ENCODE assay signal across 22 mouse cellular contexts in genomic region chr19:44148345-44148744, GRCm38 (mm10). TPM values are rescaled to one million over a fixed set of nuclear protein-coding genes. Genes with fewer than 3 reads are reported as not detected.
A peak's percentile ranks its signal among the peaks of the same experiment; 100 is the strongest.
DNase-seq lines count a peak whose midpoint lies in the region; TF ChIP-seq lines count a peak whose summit lies in the region.
"Had no signal": no experiment of that assay in that cellular context is flagged by ENCODE, and none has a peak within 500 bp of the region (broad histone marks: within the 10 kb centered on the region; RNA-seq: fewer than 3 reads in every experiment).

No protein-coding gene starts in this region.

- intact Hi-C loops in gastrocnemius, adult 2 months (cut with DNase I) = no loop called here

- no peak for DNase-seq in gastrocnemius, adult 2 months
- no peak for DNase-seq in gastrocnemius, adult 18-20 months (ENCODE audit: low spot score)
- no peak for DNase-seq in layer of hippocampus, adult 2 months (ENCODE audit: low spot score in 2 of 2)
- DNase-seq in layer of hippocampus, postnatal 10 days (ENCODE audit: low spot score in 2 of 2) = no peak
- peak; percentile 4 for DNase-seq in thymus, postnatal 0 days (ENCODE audit: low spot score)
- no peak for DNase-seq in thymus, postnatal 4 days
- DNase-seq in adrenal gland, postnatal 4 days (ENCODE audit: low spot score in 2 of 2) = no peak
- no peak for DNase-seq in ovary, postnatal 14 days (ENCODE audit: low spot score)
- DNase-seq: adrenal gland, postnatal 25 days; cerebellum, postnatal 10 days; gastrocnemius, postnatal 25 days; kidney, adult 11 months; lung, postnatal 10 days had no signal

- no peak overlapping the region for H3K27ac ChIP-seq in gastrocnemius, adult 2 months
- no peak overlapping the region for H3K27ac ChIP-seq in layer of hippocampus, adult 2 months
- H3K27ac ChIP-seq: embryonic facial prominence, embryonic 12.5 days; heart, embryonic 13.5 days; hindbrain, embryonic 10.5 days; limb, embryonic 13.5 days; neural tube, embryonic 15.5 days had no signal

- TF ChIP-seq CTCF in gastrocnemius, adult 2 months (IDR thresholded peaks at IDR 0.05) = peak; percentile 5; the same call in 1 of the 2 replicates
- peak; percentile 46 for TF ChIP-seq CTCF in layer of hippocampus, adult 2 months (conservative IDR thresholded peaks at IDR 0.05)

- no peak overlapping the region for H3K4me3 ChIP-seq in gastrocnemius, adult 2 months
- H3K4me3 ChIP-seq in layer of hippocampus, adult 2 months = no peak overlapping the region
- H3K4me3 ChIP-seq: embryonic facial prominence, embryonic 12.5 days; heart, embryonic 13.5 days; hindbrain, embryonic 10.5 days; limb, embryonic 13.5 days; neural tube, embryonic 15.5 days had no signal

RNA-seq across cellular contexts. Expression of gene Bloc1s2, which starts 2.1 kb away (rescaled TPM):
- 10 to 100 TPM; 12.9 to 14.3 TPM for total RNA-seq in gastrocnemius, adult 2 months (2021)
- 10 to 100 TPM; 10.5 to 15.4 TPM for total RNA-seq in gastrocnemius, adult 18-20 months (2021)
- 10 to 100 TPM; 58.3 to 60.8 TPM for total RNA-seq in layer of hippocampus, adult 2 months (2021)
- 10 to 100 TPM; 70.4 to 75.6 TPM for total RNA-seq in layer of hippocampus, postnatal 10 days (2021)
- polyA plus RNA-seq in thymus, postnatal 0 days (2015; fragmentation: Nextera tagmentation; extraction: Ambion mirVana) = 121 and 128 TPM in 2 replicates
- 10 to 100 TPM; 44.9 to 50.0 TPM for total RNA-seq in adrenal gland, postnatal 4 days (2021)

RNA-seq across cellular contexts. Expression of gene Cwf19l1, which starts 12.7 kb away (rescaled TPM):
- 1 to 10 TPM; 5.8 to 8.1 TPM for total RNA-seq in gastrocnemius, adult 2 months (2021)
- total RNA-seq in gastrocnemius, adult 18-20 months (2021) = 1 to 10 TPM; 5.1 to 7.4 TPM
- 10 to 100 TPM; 18.0 to 19.4 TPM for total RNA-seq in layer of hippocampus, adult 2 months (2021)
- total RNA-seq in layer of hippocampus, postnatal 10 days (2021) = 10 to 100 TPM; 18.9 to 21.3 TPM
- polyA plus RNA-seq in thymus, postnatal 0 days (2015; fragmentation: Nextera tagmentation; extraction: Ambion mirVana) = 37.6 and 38.8 TPM in 2 replicates
- total RNA-seq in adrenal gland, postnatal 4 days (2021) = 10 to 100 TPM; 33.9 to 34.4 TPM

RNA-seq across cellular contexts. Expression of gene Chuk, which starts 41.1 kb away (rescaled TPM):
- total RNA-seq in gastrocnemius, adult 2 months (2021) = 10 to 100 TPM; 16.0 to 17.5 TPM
- 10 to 100 TPM; 12.0 to 16.3 TPM for total RNA-seq in gastrocnemius, adult 18-20 months (2021)
- 10 to 100 TPM; 47.1 to 58.0 TPM for total RNA-seq in layer of hippocampus, adult 2 months (2021)
- 10 to 100 TPM; 43.6 to 52.9 TPM for total RNA-seq in layer of hippocampus, postnatal 10 days (2021)
- polyA plus RNA-seq in thymus, postnatal 0 days (2015; fragmentation: Nextera tagmentation; extraction: Ambion mirVana) = 35.4 and 42.2 TPM in 2 replicates
- 10 to 100 TPM; 54.5 to 58.7 TPM for total RNA-seq in adrenal gland, postnatal 4 days (2021)

RNA-seq across cellular contexts. Expression of gene Pkd2l1, which starts 43.9 kb away (rescaled TPM):
- not detected for total RNA-seq in gastrocnemius, adult 2 months (2021)
- total RNA-seq in gastrocnemius, adult 18-20 months (2021) = not detected
- under 1 TPM; 0.15 to 0.31 TPM for total RNA-seq in layer of hippocampus, adult 2 months (2021)
- under 1 TPM in 1 of 2 experiments, not detected in 1; 0.11 TPM for total RNA-seq in layer of hippocampus, postnatal 10 days (2021)
- 0.10 and 0.16 TPM in 2 replicates for polyA plus RNA-seq in thymus, postnatal 0 days (2015; fragmentation: Nextera tagmentation; extraction: Ambion mirVana)
- under 1 TPM in 1 of 2 experiments, not detected in 1; 0.08 TPM for total RNA-seq in adrenal gland, postnatal 4 days (2021)
- total RNA-seq: adrenal gland, postnatal 25 days; G1E; gastrocnemius, postnatal 25 days had no signal
- polyA plus RNA-seq: embryonic facial prominence, embryonic 12.5 days; G1E; limb, embryonic 13.5 days; spleen, adult 2 months; urinary bladder, adult 2 months had no signal

RNA-seq across cellular contexts. Expression of gene Scd3, which starts 54.7 kb away (rescaled TPM):
- total RNA-seq in gastrocnemius, adult 2 months (2021) = not detected
- total RNA-seq in gastrocnemius, adult 18-20 months (2021) = not detected
- total RNA-seq in layer of hippocampus, adult 2 months (2021) = 1 to 10 TPM; 1.6 to 2.2 TPM
- 1 to 10 TPM in 1 of 2 experiments, under 1 TPM in 1; 0.73 to 2.3 TPM for total RNA-seq in layer of hippocampus, postnatal 10 days (2021)
- 0.15 and 0.29 TPM in 2 replicates for polyA plus RNA-seq in thymus, postnatal 0 days (2015; fragmentation: Nextera tagmentation; extraction: Ambion mirVana)
- total RNA-seq in adrenal gland, postnatal 4 days (2021) = under 1 TPM; 0.17 to 0.68 TPM
- total RNA-seq: adrenal gland, postnatal 25 days; gastrocnemius, postnatal 25 days; megakaryocyte-erythroid progenitor cell, adult 5-6 weeks had no signal
- polyA plus RNA-seq: G1E; limb, embryonic 13.5 days; spleen, adult 2 months had no signal
